Mouse (Mus musculus) CH12.LX (cell line): ENCODE measurements around the gene A730009L09Rik.

Experiments
- CHD2 ChIP-seq: IDR thresholded peaks from 2 replicates; pipeline ENCODE4 v1.6.1; 2011; ENCODE audit warnings: low read length, improper control_type of control experiment
- CTCF ChIP-seq, 2 experiments: IDR thresholded peaks in 1 of 2; conservative IDR thresholded peaks in 1 of 2; 2 replicates each; pipeline ENCODE4 v1.5.1; 2011 to 2012; ENCODE audit warnings: low read depth in 2 of 2, low read length in 2 of 2, improper control_type of control experiment in 1 of 2, inconsistent platforms in 1 of 2, mild to moderate bottlenecking in 1 of 2, moderate library complexity in 1 of 2
- EP300 ChIP-seq: IDR thresholded peaks from 2 replicates; pipeline ENCODE4 v1.6.1; 2011; ENCODE audit warnings: low read length, improper control_type of control experiment
- POLR2A ChIP-seq: IDR thresholded peaks from 2 replicates; pipeline ENCODE4 v1.6.1; 2011; ENCODE audit warnings: low read depth, mild to moderate bottlenecking, improper control_type of control experiment, low read length
- ZNF384 ChIP-seq: IDR thresholded peaks from 2 replicates; pipeline ENCODE4 v1.6.1; 2012; ENCODE audit warnings: low read depth, low read length, improper control_type of control experiment, inconsistent platforms

DNA sequence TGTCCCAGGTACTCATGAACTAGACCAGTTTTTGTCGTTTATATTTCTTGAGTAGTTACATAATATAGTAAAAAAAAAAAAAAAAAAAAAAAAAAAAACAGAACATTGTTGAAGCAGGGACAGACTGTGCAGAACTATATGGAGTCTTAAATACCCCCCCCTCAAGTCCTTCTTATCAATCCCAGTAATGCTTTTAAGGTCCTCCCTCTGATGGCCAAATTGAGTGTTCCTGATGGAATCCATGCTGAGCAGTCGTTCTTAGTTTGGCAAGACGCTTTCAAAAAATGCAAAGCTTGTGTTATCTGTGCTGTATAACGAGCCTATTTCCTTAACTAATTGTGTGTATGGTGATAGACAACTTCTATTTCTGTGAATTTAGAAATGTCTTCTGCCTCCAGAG is 40.2 kb upstream of the A730009L09Rik start:
- TF ChIP-seq CHD2 (no peak), CTCF (conservative IDR thresholded peaks at IDR 0.05 in 1 of 2, IDR thresholded peaks at IDR 0.05 in 1 of 2; ENCODE audit: low read depth in 2 of 2, low read length in 2 of 2) (no peak), ZNF384 (peak; percentile 64), EP300 (no peak), POLR2A (no peak)
